Comparison of ENCODE assay signal across 11 mouse cellular contexts in genomic region chr3:81058527-81059031, GRCm38 (mm10). TPM values are rescaled to one million over a fixed set of nuclear protein-coding genes. Genes with fewer than 3 reads are reported as not detected.
DNase-seq lines count a peak whose midpoint lies in the region; ATAC-seq and TF ChIP-seq lines count a peak whose summit lies in the region.
"Had no signal": no experiment of that assay in that cellular context is flagged by ENCODE, and none has a peak within 500 bp of the region (broad histone marks: within the 10 kb centered on the region; RNA-seq: fewer than 3 reads in every experiment).

No protein-coding gene starts in this region.

- H3K36me3 ChIP-seq in midbrain, embryonic 10.5 days: no peaks in the 10 kb centered on the region
- H3K36me3 ChIP-seq in midbrain, embryonic 15.5 days (replicated peaks): no peaks in the 10 kb centered on the region
- H3K36me3 ChIP-seq in embryonic facial prominence, embryonic 12.5 days: no peaks in the 10 kb centered on the region
- H3K36me3 ChIP-seq in kidney, postnatal 0 days (ENCODE audit: insufficient read depth, low read length): no peaks in the 10 kb centered on the region
- H3K36me3 ChIP-seq in stomach, embryonic 15.5 days: no peaks in the 10 kb centered on the region
- H3K36me3 ChIP-seq: limb, embryonic 15.5 days had no signal

- TF ChIP-seq CTCF in kidney, postnatal 0 days (IDR thresholded peaks at IDR 0.05; ENCODE audit: low read depth): no peak

- peaks cover 13% of the 10 kb centered on the region for H3K4me1 ChIP-seq in midbrain, embryonic 10.5 days
- no peaks in the 10 kb centered on the region for H3K4me1 ChIP-seq in midbrain, embryonic 15.5 days
- peaks cover 7% of the 10 kb centered on the region; the same call in 1 of the 2 replicates for H3K4me1 ChIP-seq in embryonic facial prominence, embryonic 12.5 days
- H3K4me1 ChIP-seq in kidney, postnatal 0 days (replicated peaks; ENCODE audit: insufficient read depth, low read length): no peaks in the 10 kb centered on the region; the same call in 1 of the 2 replicates
- H3K4me1 ChIP-seq in stomach, embryonic 15.5 days: 0 out of 2 replicates have a peak, but pooled peaks cover 4% of the 10 kb centered on the region

- ATAC-seq in midbrain, embryonic 15.5 days (replicated peaks): no peak; the same call in 1 of the 2 replicates
- ATAC-seq in embryonic facial prominence, embryonic 12.5 days (ENCODE audit: insufficient number of reproducible peaks, insufficient read depth, low FRiP score, low TSS enrichment): peak; percentile 69; the same call in 1 of the 2 replicates
- peak; percentile 94 for ATAC-seq in kidney, postnatal 0 days (replicated peaks; ENCODE audit: low FRiP score, low read depth)
- ATAC-seq in stomach, embryonic 15.5 days (ENCODE audit: insufficient read depth, low FRiP score, low read depth): peak; percentile 76

- H3K4me3 ChIP-seq in midbrain, embryonic 10.5 days: no peak overlapping the region
- no peak overlapping the region for H3K4me3 ChIP-seq in midbrain, embryonic 15.5 days
- no peak overlapping the region for H3K4me3 ChIP-seq in embryonic facial prominence, embryonic 12.5 days
- no peak overlapping the region for H3K4me3 ChIP-seq in kidney, postnatal 0 days (replicated peaks; ENCODE audit: low read depth, low read length)
- no peak overlapping the region for H3K4me3 ChIP-seq in stomach, embryonic 15.5 days (replicated peaks)
- H3K4me3 ChIP-seq: limb, embryonic 15.5 days had no signal

- no peak overlapping the region for H3K4me2 ChIP-seq in midbrain, embryonic 15.5 days
- no peak overlapping the region for H3K4me2 ChIP-seq in embryonic facial prominence, embryonic 12.5 days (replicated peaks)
- H3K4me2 ChIP-seq in kidney, postnatal 0 days (ENCODE audit: low read length): no peak overlapping the region
- no peak overlapping the region for H3K4me2 ChIP-seq in stomach, embryonic 15.5 days
- H3K4me2 ChIP-seq: limb, embryonic 15.5 days had no signal

- DNase-seq in midbrain, embryonic 10.5 days (ENCODE audit: low spot score): no peak
- peak; percentile 73 for DNase-seq in kidney, postnatal 0 days (ENCODE audit: low spot score)
- DNase-seq in ovary, postnatal 10 days (ENCODE audit: low spot score): no peak
- no peak for DNase-seq in layer of hippocampus, postnatal 36 days
- DNase-seq in B cell, adult 2 months: no peak
- DNase-seq: cerebellum, adult 11-12 months; spleen, adult 18-20 months had no signal

- 60% methylated on average over 4 of the region's 4 CpGs for WGBS in midbrain, embryonic 10.5 days
- 44% methylated on average over 4 of the region's 4 CpGs for WGBS in midbrain, embryonic 15.5 days
- WGBS in embryonic facial prominence, embryonic 12.5 days: 20% methylated on average over 4 of the region's 4 CpGs
- 17% methylated on average over 4 of the region's 4 CpGs for WGBS in kidney, postnatal 0 days
- 16% methylated on average over 4 of the region's 4 CpGs for WGBS in stomach, embryonic 15.5 days

- H3K9me3 ChIP-seq in midbrain, embryonic 10.5 days (replicated peaks): no peaks in the 10 kb centered on the region
- H3K9me3 ChIP-seq in midbrain, embryonic 15.5 days: no peaks in the 10 kb centered on the region
- H3K9me3 ChIP-seq in embryonic facial prominence, embryonic 12.5 days: no peaks in the 10 kb centered on the region
- no peaks in the 10 kb centered on the region for H3K9me3 ChIP-seq in kidney, postnatal 0 days (replicated peaks; ENCODE audit: low read length)
- no peaks in the 10 kb centered on the region for H3K9me3 ChIP-seq in stomach, embryonic 15.5 days
- H3K9me3 ChIP-seq: limb, embryonic 15.5 days had no signal

- H3K9ac ChIP-seq in midbrain, embryonic 15.5 days: no peak overlapping the region
- H3K9ac ChIP-seq in embryonic facial prominence, embryonic 12.5 days: no peak overlapping the region
- H3K9ac ChIP-seq in kidney, postnatal 0 days (ENCODE audit: low read depth, low read length): no peak overlapping the region
- no peak overlapping the region for H3K9ac ChIP-seq in stomach, embryonic 15.5 days
- H3K9ac ChIP-seq: limb, embryonic 15.5 days had no signal

- H3K27ac ChIP-seq in midbrain, embryonic 10.5 days (replicated peaks): peak overlapping the region; percentile 57; the same call in 1 of the 2 replicates
- no peak overlapping the region for H3K27ac ChIP-seq in midbrain, embryonic 15.5 days
- 0 out of 2 replicates have a peak overlapping the region, but pooled peaks have one; percentile 30 for H3K27ac ChIP-seq in embryonic facial prominence, embryonic 12.5 days
- H3K27ac ChIP-seq in kidney, postnatal 0 days: peak overlapping the region; percentile 77; the same call in 1 of the 2 replicates
- no peak overlapping the region for H3K27ac ChIP-seq in stomach, embryonic 15.5 days
- H3K27ac ChIP-seq: limb, embryonic 15.5 days had no signal

- no peaks in the 10 kb centered on the region for H3K27me3 ChIP-seq in midbrain, embryonic 10.5 days (ENCODE audit: low read depth, poor library complexity, severe bottlenecking)
- no peaks in the 10 kb centered on the region for H3K27me3 ChIP-seq in midbrain, embryonic 15.5 days (replicated peaks)
- H3K27me3 ChIP-seq in embryonic facial prominence, embryonic 12.5 days: no peaks in the 10 kb centered on the region
- no peaks in the 10 kb centered on the region for H3K27me3 ChIP-seq in kidney, postnatal 0 days (ENCODE audit: insufficient read depth, low read length)
- H3K27me3 ChIP-seq in stomach, embryonic 15.5 days (replicated peaks): no peaks in the 10 kb centered on the region
- H3K27me3 ChIP-seq: limb, embryonic 15.5 days had no signal

RNA-seq across cellular contexts. Expression of gene Pdgfc, which starts 22.4 kb away (rescaled TPM):
- 7.7 TPM in 2 replicates for polyA plus RNA-seq in midbrain, embryonic 10.5 days (2016; fragmentation: Nextera tagmentation; extraction: Ambion mirVana)
- polyA plus RNA-seq in midbrain, embryonic 15.5 days (2015; fragmentation: Nextera tagmentation; extraction: Ambion mirVana): 4.0 and 4.2 TPM in 2 replicates
- 45.4 and 45.9 TPM in 2 replicates for polyA plus RNA-seq in embryonic facial prominence, embryonic 12.5 days (2016; fragmentation: Nextera tagmentation; extraction: Ambion mirVana)
- polyA plus RNA-seq in kidney, postnatal 0 days (2015; fragmentation: Nextera tagmentation; extraction: Ambion mirVana): 35.3 and 36.1 TPM in 2 replicates
- polyA plus RNA-seq in stomach, embryonic 15.5 days (2015; fragmentation: Nextera tagmentation; extraction: Ambion mirVana): 15.8 and 16.3 TPM in 2 replicates
- total RNA-seq in layer of hippocampus, postnatal 36 days (2021): 1 to 10 TPM; 4.6 to 6.4 TPM

Comparison
In these comparisons a context has a peak if more than half of its experiments do, and no peak if none do; other contexts are left out.
1. H3K27ac ChIP-seq: peak in midbrain, embryonic 10.5 days (single experiment), embryonic facial prominence, embryonic 12.5 days (single experiment) and kidney, postnatal 0 days (single experiment); none in midbrain, embryonic 15.5 days (single experiment) and stomach, embryonic 15.5 days (single experiment).